Mouse (Mus musculus): ENCODE measurements around the gene Sf3b4. TPM values are rescaled to one million over a fixed set of nuclear protein-coding genes. Genes with fewer than 3 reads are reported as not detected.

Gene Sf3b4
- polyA plus RNA-seq (2014; fragmentation: Nextera tagmentation; extraction: Ambion mirVana), result 184 and 195 TPM in 2 replicates

DNA sequence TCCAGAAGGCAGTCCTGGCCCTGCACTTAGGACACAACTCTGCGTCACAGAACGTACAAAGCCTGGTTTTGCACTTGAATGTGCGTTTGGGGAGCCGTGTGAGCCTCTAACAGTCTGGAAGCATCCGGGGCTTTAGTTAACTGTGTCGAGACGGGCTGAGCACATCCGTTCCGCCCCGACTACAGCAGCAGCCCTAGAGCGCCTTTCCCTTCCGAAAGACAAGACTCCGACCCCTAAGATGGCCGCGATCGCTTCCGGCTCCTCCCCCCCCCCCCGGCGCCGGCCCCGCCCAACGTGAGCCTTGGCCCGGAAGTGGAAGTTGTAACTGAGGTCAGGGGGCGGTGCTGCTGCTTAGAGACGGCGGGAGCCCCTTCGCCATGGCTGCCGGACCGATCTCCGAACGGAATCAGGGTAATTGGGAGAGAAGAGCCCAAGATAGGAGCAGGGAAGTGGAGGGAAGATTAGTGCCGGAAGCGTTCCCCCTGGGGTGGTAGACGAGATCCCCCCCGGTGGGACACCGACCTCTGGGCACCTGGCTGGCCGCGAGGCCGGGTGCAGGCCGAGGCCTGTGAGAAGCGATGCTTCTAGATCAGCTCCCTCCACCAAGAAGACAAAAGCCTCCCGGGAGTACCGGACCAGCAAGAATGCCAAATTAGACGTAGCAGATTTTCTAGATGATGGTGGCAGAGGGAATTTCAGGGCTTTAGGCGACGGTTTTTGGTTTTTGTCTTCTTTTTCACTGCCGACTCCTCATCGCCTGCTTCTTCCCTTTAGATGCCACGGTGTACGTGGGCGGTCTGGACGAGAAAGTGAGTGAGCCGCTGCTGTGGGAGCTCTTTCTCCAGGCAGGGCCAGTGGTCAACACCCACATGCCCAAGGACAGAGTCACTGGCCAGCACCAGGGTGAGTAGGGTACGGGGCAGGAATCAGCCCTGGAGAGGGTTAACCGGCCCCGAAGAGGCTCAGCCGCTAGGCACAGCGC lies at the start of gene Sf3b4:
TSS of gene Sf3b4 (plus strand) at position 136 of the 982 bp plus-strand sequence.
- Histone ChIP-seq H3K9me3 (ENCODE audit: control insufficient read depth, low read length) (no peaks in the 10 kb centered on the region), H3K4me3 (ENCODE audit: low read depth, low read length) (peak within 1 kb of the TSS; percentile 99), H3K4me2 (ENCODE audit: low read length) (peak within 1 kb of the TSS; percentile 97), H3K27me3 (replicated peaks; ENCODE audit: control insufficient read depth, insufficient read depth, low read length) (no peaks in the 10 kb centered on the region), H3K27ac (ENCODE audit: low read depth) (peak within 1 kb of the TSS; percentile 99), H3K4me1 (replicated peaks; ENCODE audit: control insufficient read depth, insufficient read depth, low read length) (peaks cover 18% of the 10 kb centered on the region), H3K36me3 (ENCODE audit: control insufficient read depth, insufficient read depth, low read length) (peaks cover 60% of the 10 kb centered on the region), H3K9ac (ENCODE audit: low read length) (peak within 1 kb of the TSS; percentile 96)
- WGBS, result under 1% methylated on average over 56 of the region's 58 CpGs
- ATAC-seq (replicated peaks; ENCODE audit: low FRiP score, low TSS enrichment, low read depth) (peak; percentile 91), DNase-seq (ENCODE audit: low spot score) (peak; percentile 96)

- H3K4me3 ChIP-seq (ENCODE audit: low read depth, low read length), result no peak overlapping the region
- H3K27me3 ChIP-seq (replicated peaks; ENCODE audit: control insufficient read depth, insufficient read depth, low read length), result no peaks in the 10 kb centered on the region
- H3K9ac ChIP-seq (ENCODE audit: low read length), result no peak overlapping the region
- H3K4me2 ChIP-seq (ENCODE audit: low read length), result no peak overlapping the region
- DNase-seq (ENCODE audit: low spot score) (no peak), ATAC-seq (replicated peaks; ENCODE audit: low FRiP score, low TSS enrichment, low read depth) (no peak)
- H3K36me3 ChIP-seq (ENCODE audit: control insufficient read depth, insufficient read depth, low read length), result no peaks in the 10 kb centered on the region
- 88% methylated on average over 5 of the region's 5 CpGs for WGBS
- no peak overlapping the region for H3K27ac ChIP-seq (ENCODE audit: low read depth)
- H3K4me1 ChIP-seq (replicated peaks; ENCODE audit: control insufficient read depth, insufficient read depth, low read length), result no peaks in the 10 kb centered on the region
- H3K9me3 ChIP-seq (ENCODE audit: control insufficient read depth, low read length), result no peaks in the 10 kb centered on the region
Observed at GRCm38 (mm10) chr3:96124235-96124634, 47.9 kb upstream of the Sf3b4 start.

DNA sequence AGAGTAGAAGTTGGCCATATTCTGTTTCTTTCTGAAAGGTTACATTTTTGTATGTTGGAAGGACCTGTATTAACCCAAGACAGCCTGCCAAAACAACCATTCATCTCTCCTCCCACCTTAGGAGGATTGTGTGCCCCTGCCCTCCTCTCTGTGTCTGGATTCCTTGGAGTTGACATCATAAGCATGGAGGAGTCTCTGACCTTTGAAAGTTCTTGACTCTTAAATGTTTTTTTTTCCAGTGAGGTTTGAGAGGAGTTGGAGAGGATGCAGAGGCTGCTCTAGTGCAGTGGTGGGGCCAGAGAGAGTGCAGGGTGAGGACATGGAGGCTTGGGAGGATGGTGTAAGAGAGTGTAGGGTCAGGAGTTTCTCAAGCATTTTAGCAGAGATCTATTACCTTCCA lies 44.0 kb upstream of the Sf3b4 start:
- no peak overlapping the region for H3K27ac ChIP-seq (ENCODE audit: low read depth)
- no peak for ATAC-seq (replicated peaks; ENCODE audit: low FRiP score, low TSS enrichment, low read depth)
- no peak overlapping the region for H3K4me2 ChIP-seq (ENCODE audit: low read length)
- no peaks in the 10 kb centered on the region for H3K36me3 ChIP-seq (ENCODE audit: control insufficient read depth, insufficient read depth, low read length)
- no peaks in the 10 kb centered on the region for H3K27me3 ChIP-seq (replicated peaks; ENCODE audit: control insufficient read depth, insufficient read depth, low read length)
- DNase-seq (ENCODE audit: low spot score), result no peak
- H3K4me3 ChIP-seq (ENCODE audit: low read depth, low read length), result no peak overlapping the region
- no peak overlapping the region for H3K9ac ChIP-seq (ENCODE audit: low read length)
- H3K4me1 ChIP-seq (replicated peaks; ENCODE audit: control insufficient read depth, insufficient read depth, low read length), result 0 out of 2 replicates have a peak, but pooled peaks cover 3% of the 10 kb centered on the region
- no peaks in the 10 kb centered on the region for H3K9me3 ChIP-seq (ENCODE audit: control insufficient read depth, low read length)

DNA sequence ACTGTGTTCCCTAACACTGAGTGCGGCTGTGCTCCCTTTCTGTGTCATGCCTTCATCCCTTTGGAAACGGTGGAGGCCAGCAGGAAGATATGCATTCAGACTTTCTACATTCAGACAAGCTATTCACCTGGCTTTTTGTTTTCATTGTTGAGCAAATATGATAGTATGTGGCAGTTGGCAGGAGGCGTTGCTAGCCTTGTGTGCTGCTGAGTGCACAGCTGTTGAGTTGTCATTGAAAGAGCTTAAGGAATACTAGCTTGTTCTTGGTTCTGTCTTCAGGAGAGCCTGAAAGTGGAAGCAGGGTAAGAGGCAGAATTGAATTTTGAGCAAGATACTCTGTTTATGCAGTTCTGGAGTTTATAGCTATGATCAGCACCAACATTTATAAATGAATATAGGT lies 39.7 kb upstream of the Sf3b4 start:
- 79% methylated on average over 3 of the region's 3 CpGs for WGBS
- Histone ChIP-seq H3K4me2 (ENCODE audit: low read length) (no peak overlapping the region), H3K27ac (ENCODE audit: low read depth) (no peak overlapping the region), H3K4me3 (ENCODE audit: low read depth, low read length) (no peak overlapping the region), H3K36me3 (ENCODE audit: control insufficient read depth, insufficient read depth, low read length) (peaks cover 10% of the 10 kb centered on the region), H3K9me3 (ENCODE audit: control insufficient read depth, low read length) (no peaks in the 10 kb centered on the region), H3K9ac (ENCODE audit: low read length) (no peak overlapping the region), H3K27me3 (replicated peaks; ENCODE audit: control insufficient read depth, insufficient read depth, low read length) (no peaks in the 10 kb centered on the region), H3K4me1 (replicated peaks; ENCODE audit: control insufficient read depth, insufficient read depth, low read length) (0 out of 2 replicates have a peak, but pooled peaks cover 5% of the 10 kb centered on the region)
- ATAC-seq (replicated peaks; ENCODE audit: low FRiP score, low TSS enrichment, low read depth), result no peak
- no peak for DNase-seq (ENCODE audit: low spot score)

GRCm38 (mm10) chr3:96133327-96133905 lies 38.7 kb upstream of the Sf3b4 start:
- Histone ChIP-seq H3K4me2 (ENCODE audit: low read length) (no peak overlapping the region), H3K27me3 (replicated peaks; ENCODE audit: control insufficient read depth, insufficient read depth, low read length) (no peaks in the 10 kb centered on the region), H3K4me1 (replicated peaks; ENCODE audit: control insufficient read depth, insufficient read depth, low read length) (0 out of 2 replicates have a peak, but pooled peaks cover 5% of the 10 kb centered on the region), H3K9me3 (ENCODE audit: control insufficient read depth, low read length) (no peaks in the 10 kb centered on the region), H3K27ac (ENCODE audit: low read depth) (no peak overlapping the region), H3K36me3 (ENCODE audit: control insufficient read depth, insufficient read depth, low read length) (peaks cover 18% of the 10 kb centered on the region), H3K4me3 (ENCODE audit: low read depth, low read length) (no peak overlapping the region), H3K9ac (ENCODE audit: low read length) (no peak overlapping the region)
- WGBS, result 42% methylated on average over 11 of the region's 11 CpGs
- no peak for ATAC-seq (replicated peaks; ENCODE audit: low FRiP score, low TSS enrichment, low read depth)
- no peak for DNase-seq (ENCODE audit: low spot score)

DNA sequence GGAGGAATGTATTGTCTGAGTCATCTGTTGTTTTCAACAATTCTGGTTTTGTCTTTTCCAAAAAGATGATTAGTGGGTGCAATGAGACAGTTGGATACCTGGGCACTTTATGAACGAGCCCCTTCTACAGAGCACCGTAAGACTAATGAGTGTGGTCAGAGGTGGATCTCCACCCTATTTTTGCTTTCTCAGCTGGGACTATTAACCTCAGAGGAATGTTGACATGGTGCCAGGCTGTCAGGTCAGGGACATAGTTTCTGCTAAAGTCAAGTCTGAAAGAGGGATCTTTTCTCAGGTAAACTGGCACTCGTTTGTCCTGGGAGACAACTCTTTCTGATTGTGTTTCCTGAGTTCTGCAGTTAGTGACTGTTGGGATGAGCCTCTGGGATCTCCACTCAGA lies 37.1 kb upstream of the Sf3b4 start:
- no peak for DNase-seq (ENCODE audit: low spot score)
- Histone ChIP-seq H3K9ac (ENCODE audit: low read length) (no peak overlapping the region), H3K4me1 (replicated peaks; ENCODE audit: control insufficient read depth, insufficient read depth, low read length) (0 out of 2 replicates have a peak, but pooled peaks cover 5% of the 10 kb centered on the region), H3K4me2 (ENCODE audit: low read length) (no peak overlapping the region), H3K36me3 (ENCODE audit: control insufficient read depth, insufficient read depth, low read length) (peaks cover 26% of the 10 kb centered on the region), H3K4me3 (ENCODE audit: low read depth, low read length) (no peak overlapping the region), H3K27ac (ENCODE audit: low read depth) (no peak overlapping the region), H3K9me3 (ENCODE audit: control insufficient read depth, low read length) (no peaks in the 10 kb centered on the region), H3K27me3 (replicated peaks; ENCODE audit: control insufficient read depth, insufficient read depth, low read length) (no peaks in the 10 kb centered on the region)
- no peak for ATAC-seq (replicated peaks; ENCODE audit: low FRiP score, low TSS enrichment, low read depth)
- WGBS, result 79% methylated on average over 3 of the region's 3 CpGs

DNA sequence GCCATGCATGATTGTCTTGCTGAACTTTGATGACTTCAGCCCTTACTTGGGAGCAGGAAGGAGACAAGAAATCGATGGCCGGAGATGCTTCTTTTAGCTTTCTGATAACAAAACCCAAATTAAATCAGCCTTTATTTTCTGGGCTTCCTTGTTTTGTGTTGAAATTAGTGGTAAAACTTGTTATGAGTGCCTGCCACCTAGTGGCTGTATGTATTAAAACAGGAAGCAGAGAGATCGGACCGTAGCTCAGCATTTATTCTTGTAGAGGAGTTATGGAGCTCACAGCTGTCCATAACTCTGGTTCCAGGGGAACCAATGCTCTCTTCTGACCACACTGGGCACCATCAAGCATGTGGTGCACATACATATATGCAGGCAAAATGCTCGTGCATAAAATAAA lies 24.2 kb upstream of the Sf3b4 start:
- 23% methylated on average over 5 of the region's 5 CpGs for WGBS
- Histone ChIP-seq H3K27me3 (replicated peaks; ENCODE audit: control insufficient read depth, insufficient read depth, low read length) (no peaks in the 10 kb centered on the region), H3K36me3 (ENCODE audit: control insufficient read depth, insufficient read depth, low read length) (peaks cover 54% of the 10 kb centered on the region), H3K27ac (ENCODE audit: low read depth) (no peak overlapping the region), H3K4me2 (ENCODE audit: low read length) (no peak overlapping the region), H3K4me3 (ENCODE audit: low read depth, low read length) (no peak overlapping the region), H3K9ac (ENCODE audit: low read length) (no peak overlapping the region), H3K9me3 (ENCODE audit: control insufficient read depth, low read length) (no peaks in the 10 kb centered on the region), H3K4me1 (replicated peaks; ENCODE audit: control insufficient read depth, insufficient read depth, low read length) (no peaks in the 10 kb centered on the region)
- DNase-seq (ENCODE audit: low spot score) (no peak), ATAC-seq (replicated peaks; ENCODE audit: low FRiP score, low TSS enrichment, low read depth) (0 out of 2 replicates have a peak, but pooled peaks have one; percentile 43)

DNA sequence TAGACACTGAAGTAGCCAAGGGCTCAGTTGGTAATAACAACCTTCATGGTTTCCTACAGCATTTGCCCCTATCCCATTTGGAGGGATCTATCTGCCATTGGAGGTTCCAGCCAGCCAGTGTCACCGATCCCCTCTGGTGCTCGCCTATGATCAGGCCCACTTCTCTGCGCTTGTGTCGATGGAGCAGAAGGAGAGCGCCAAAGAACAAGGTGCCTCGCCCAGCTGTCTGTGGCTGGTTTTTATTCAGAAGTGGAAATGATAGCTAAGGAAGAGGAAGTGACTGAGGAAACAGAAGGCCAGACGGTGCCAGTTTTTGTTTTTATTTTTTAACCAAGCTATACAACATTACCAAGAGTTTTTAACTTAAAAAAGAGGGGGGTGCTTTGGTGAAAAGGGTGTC lies 20.3 kb upstream of the Sf3b4 start:
- Histone ChIP-seq H3K4me2 (ENCODE audit: low read length) (no peak overlapping the region), H3K9ac (ENCODE audit: low read length) (no peak overlapping the region), H3K27me3 (replicated peaks; ENCODE audit: control insufficient read depth, insufficient read depth, low read length) (no peaks in the 10 kb centered on the region), H3K4me3 (ENCODE audit: low read depth, low read length) (no peak overlapping the region), H3K9me3 (ENCODE audit: control insufficient read depth, low read length) (no peaks in the 10 kb centered on the region), H3K4me1 (replicated peaks; ENCODE audit: control insufficient read depth, insufficient read depth, low read length) (no peaks in the 10 kb centered on the region), H3K36me3 (ENCODE audit: control insufficient read depth, insufficient read depth, low read length) (peaks cover 69% of the 10 kb centered on the region), H3K27ac (ENCODE audit: low read depth) (no peak overlapping the region)
- DNase-seq (ENCODE audit: low spot score) (peak; percentile 6), ATAC-seq (replicated peaks; ENCODE audit: low FRiP score, low TSS enrichment, low read depth) (no peak)
- WGBS, result 87% methylated on average over 7 of the region's 7 CpGs

All from intestine, embryonic 14.5 days (tissue).